Mouse (Mus musculus): ENCODE measurements around the gene Pla2g4e.

The Pla2g4e gene

GRCm38 (mm10) chr2:120235947-120236640 is 9.0 kb downstream of the Pla2g4e start:
- no peak for DNase-seq (ENCODE audit: low spot score)

- no peak for DNase-seq (ENCODE audit: low spot score)
Measured at GRCm38 (mm10) chr2:120235381-120235780, 9.8 kb downstream of the Pla2g4e start.

- DNase-seq (ENCODE audit: low spot score) = no peak
Measured at GRCm38 (mm10) chr2:120231642-120232041, 13.5 kb downstream of the Pla2g4e start.

GRCm38 (mm10) chr2:120214600-120214999 is 30.5 kb downstream of the Pla2g4e start:
- DNase-seq (ENCODE audit: low spot score) = no peak

GRCm38 (mm10) chr2:120211448-120211847 is 33.7 kb downstream of the Pla2g4e start:
- DNase-seq (ENCODE audit: low spot score) = no peak

GRCm38 (mm10) chr2:120207926-120208325 is 37.2 kb downstream of the Pla2g4e start:
- DNase-seq (ENCODE audit: low spot score) = no peak

GRCm38 (mm10) chr2:120207028-120207427 is 38.1 kb downstream of the Pla2g4e start:
- DNase-seq (ENCODE audit: low spot score) = no peak

GRCm38 (mm10) chr2:120203742-120204141 is 41.4 kb downstream of the Pla2g4e start:
- no peak for DNase-seq (ENCODE audit: low spot score)

GRCm38 (mm10) chr2:120200077-120200476 is 45.1 kb downstream of the Pla2g4e start:
- DNase-seq (ENCODE audit: low spot score) = no peak

GRCm38 (mm10) chr2:120188174-120188573 is 57.0 kb downstream of the Pla2g4e start:
- no peak for DNase-seq (ENCODE audit: low spot score)

- DNase-seq (ENCODE audit: low spot score) = peak; percentile 15
Measured at GRCm38 (mm10) chr2:120187583-120187982, 57.6 kb downstream of the Pla2g4e start.

- no peak for DNase-seq (ENCODE audit: low spot score)
Measured at GRCm38 (mm10) chr2:120185527-120186276, 59.4 kb downstream of the Pla2g4e start.

GRCm38 (mm10) chr2:120178936-120179335 is 66.2 kb downstream of the Pla2g4e start:
- DNase-seq (ENCODE audit: low spot score) = no peak

- peak; percentile 33 for DNase-seq (ENCODE audit: low spot score)
Measured at GRCm38 (mm10) chr2:120173718-120174117, 71.4 kb downstream of the Pla2g4e start.

- DNase-seq (ENCODE audit: low spot score) = no peak
Measured at GRCm38 (mm10) chr2:120171362-120171761, 73.8 kb downstream of the Pla2g4e start.

GRCm38 (mm10) chr2:120170726-120171125 is 74.4 kb downstream of the Pla2g4e start:
- peak; percentile 50 for DNase-seq (ENCODE audit: low spot score)

- no peak for DNase-seq (ENCODE audit: low spot score)
Measured at GRCm38 (mm10) chr2:120169382-120169781, 75.8 kb downstream of the Pla2g4e start.

- DNase-seq (ENCODE audit: low spot score) = no peak
Measured at GRCm38 (mm10) chr2:120167763-120168162, 77.4 kb downstream of the Pla2g4e start.

GRCm38 (mm10) chr2:120165474-120165873 is 79.7 kb downstream of the Pla2g4e start:
- DNase-seq (ENCODE audit: low spot score) = no peak

GRCm38 (mm10) chr2:120159434-120159833 is 85.7 kb downstream of the Pla2g4e start:
- no peak for DNase-seq (ENCODE audit: low spot score)

- DNase-seq (ENCODE audit: low spot score) = no peak
Measured at GRCm38 (mm10) chr2:120158846-120159245, 86.3 kb downstream of the Pla2g4e start.

- DNase-seq (ENCODE audit: low spot score) = no peak
Measured at GRCm38 (mm10) chr2:120158016-120158415, 87.1 kb downstream of the Pla2g4e start.

- no peak for DNase-seq (ENCODE audit: low spot score)
Measured at GRCm38 (mm10) chr2:120157606-120158005, 87.5 kb downstream of the Pla2g4e start.
